Mouse (Mus musculus): ENCODE measurements at regions not wholly inside any gene's neighbourhood (a gene's known extent, or its start where the extent isn't known, plus 50 kb on each side); places are given as distances from the start of the nearest gene placed in this dataset.

GRCm38 (mm10) chr7:70025527-70025926 lies 341.0 kb downstream of the Nr2f2 start:
- TF ChIP-seq TAL1 (IDR thresholded peaks at IDR 0.05; ENCODE audit: low read length) (no peak), GATA1 (IDR thresholded peaks at IDR 0.05; ENCODE audit: low read length) (no peak)

Data from erythroblast, embryonic 14.5 days (primary cell).